Mouse (Mus musculus) forebrain, embryonic 15.5 days (tissue): Measurements from ENCODE around the gene Sult4a1. TPM values are rescaled to one million over a fixed set of nuclear protein-coding genes. Genes with fewer than 3 reads are reported as not detected.

ENCODE experiments used
- ATAC-seq: fragments of 200-750 bp; cut with Nextera tagmentation; replicated peaks from 2 replicates; pipeline ENCODE4 v1.8.0; 2017; ENCODE audit warnings: mild to moderate bottlenecking, moderate TSS enrichment, moderate library complexity
- H3K27ac ChIP-seq: fragments of 300-500 bp; sonication (generic); replicated peaks from 2 replicates; pipeline ENCODE4 v1.5.1; 2015; ENCODE audit warnings: mild to moderate bottlenecking, inconsistent platforms
- H3K27me3 ChIP-seq: fragments of 300-500 bp; sonication (generic); 2 replicates; pipeline ENCODE4 v1.6.1; 2015; ENCODE audit warnings: inconsistent platforms
- H3K36me3 ChIP-seq: fragments of 300-500 bp; sonication (generic); 2 replicates; pipeline ENCODE4 v1.6.1; 2015; ENCODE audit warnings: mild to moderate bottlenecking, inconsistent platforms
- H3K4me1 ChIP-seq: fragments of 300-500 bp; sonication (generic); 2 replicates; pipeline ENCODE4 v1.6.1; 2015; ENCODE audit warnings: inconsistent platforms
- H3K4me2 ChIP-seq: fragments of 300-500 bp; sonication (generic); replicated peaks from 2 replicates; pipeline ENCODE4 v1.6.1; 2015; ENCODE audit warnings: mild to moderate bottlenecking, inconsistent platforms
- H3K4me3 ChIP-seq: fragments of 300-500 bp; sonication (generic); 2 replicates; pipeline ENCODE4 v1.5.1; 2015; ENCODE audit warnings: mild to moderate bottlenecking, inconsistent platforms
- H3K9ac ChIP-seq: fragments of 300-500 bp; sonication (generic); replicated peaks from 2 replicates; pipeline ENCODE4 v1.6.1; 2015; ENCODE audit warnings: mild to moderate bottlenecking, inconsistent platforms
- H3K9me3 ChIP-seq: fragments of 300-500 bp; sonication (generic); 2 replicates; pipeline ENCODE4 v1.6.1; 2016; ENCODE audit warnings: inconsistent platforms
- WGBS: fragments of 180-500 bp; shearing (Covaris S2); methylation state at CpG from one replicate; pipeline ENCODE4 v1.1.7; 2015; ENCODE audit warnings: mixed read lengths; 5-methylcytosine and 5-hydroxymethylcytosine counted together
- polyA plus RNA-seq: library from polyadenylated mRNA; unstranded; fragments of >200 nt; fragmentation: Nextera tagmentation; extraction: Ambion mirVana; gene quantifications from 2 replicates; pipeline ENCODE4 v1.2.1, GENCODE M21; 2015

Sult4a1 gene
- polyA plus RNA-seq, 1 experiment from 2014 or later = 76.7 TPM

- H3K27ac ChIP-seq = no peak overlapping the region
- H3K4me2 ChIP-seq = no peak overlapping the region
- ATAC-seq = no peak
- WGBS = 61% methylated on average over 4 of the region's 4 CpGs
- H3K4me3 ChIP-seq = no peak overlapping the region
- H3K36me3 ChIP-seq = no peaks in the 10 kb centered on the region
- no peaks in the 10 kb centered on the region for H3K27me3 ChIP-seq
- H3K9ac ChIP-seq = no peak overlapping the region
- H3K4me1 ChIP-seq = peaks cover 30% of the 10 kb centered on the region
- no peaks in the 10 kb centered on the region for H3K9me3 ChIP-seq
Measured at GRCm38 (mm10) chr15:84065701-84066100, 39.9 kb downstream of the Sult4a1 start.

GRCm38 (mm10) chr15:84065140-84065539 is 40.4 kb downstream of the Sult4a1 start, which contains the start of gene Efcab6:
TSS of gene Efcab6 (minus strand) at chr15:84065379.
- H3K27ac ChIP-seq = no peak within 1 kb of the TSS
- H3K4me1 ChIP-seq = peaks cover 25% of the 10 kb centered on the region
- H3K9ac ChIP-seq = peak within 1 kb of the TSS; percentile 31; the same call in 1 of the 2 replicates
- ATAC-seq = peak; percentile 75
- peak within 1 kb of the TSS; percentile 55 for H3K4me2 ChIP-seq
- H3K4me3 ChIP-seq = peak within 1 kb of the TSS; percentile 38
- H3K36me3 ChIP-seq = no peaks in the 10 kb centered on the region
- 2% methylated on average over 29 of the region's 29 CpGs for WGBS
- H3K27me3 ChIP-seq = no peaks in the 10 kb centered on the region
- H3K9me3 ChIP-seq = no peaks in the 10 kb centered on the region

- Histone ChIP-seq H3K27ac (no peak overlapping the region), H3K4me2 (no peak overlapping the region), H3K9me3 (no peaks in the 10 kb centered on the region), H3K27me3 (no peaks in the 10 kb centered on the region), H3K4me1 (peaks cover 3% of the 10 kb centered on the region), H3K9ac (no peak overlapping the region), H3K4me3 (no peak overlapping the region), H3K36me3 (no peaks in the 10 kb centered on the region)
- 67% methylated on average over 6 of the region's 6 CpGs for WGBS
- ATAC-seq = no peak
Measured at GRCm38 (mm10) chr15:84058841-84059240, 46.7 kb downstream of the Sult4a1 start.

- ATAC-seq = no peak
- H3K27me3 ChIP-seq = no peaks in the 10 kb centered on the region
- WGBS = 71% methylated on average over 5 of the region's 5 CpGs
Measured at GRCm38 (mm10) chr15:84056083-84056482, 49.5 kb downstream of the Sult4a1 start.

GRCm38 (mm10) chr15:84053859-84054258 is 51.7 kb downstream of the Sult4a1 start:
- H3K4me3 ChIP-seq = no peak overlapping the region
- peak overlapping the region; percentile 81 for H3K27ac ChIP-seq
- H3K9ac ChIP-seq = no peak overlapping the region
- 23% methylated on average over 9 of the region's 9 CpGs for WGBS
- no peak overlapping the region for H3K4me2 ChIP-seq
- no peaks in the 10 kb centered on the region for H3K9me3 ChIP-seq
- H3K4me1 ChIP-seq = peaks cover 15% of the 10 kb centered on the region
- peak; percentile 91 for ATAC-seq
- H3K36me3 ChIP-seq = no peaks in the 10 kb centered on the region
- H3K27me3 ChIP-seq = no peaks in the 10 kb centered on the region

More at GRCm38 (mm10) chr15:84056083-84056482, 49.5 kb downstream of the Sult4a1 start:
- peaks cover 15% of the 10 kb centered on the region for H3K4me1 ChIP-seq
- H3K27ac ChIP-seq = no peak overlapping the region
- H3K36me3 ChIP-seq = no peaks in the 10 kb centered on the region
- no peaks in the 10 kb centered on the region for H3K9me3 ChIP-seq
- no peak overlapping the region for H3K9ac ChIP-seq
- no peak overlapping the region for H3K4me3 ChIP-seq
- H3K4me2 ChIP-seq = no peak overlapping the region

- H3K9ac ChIP-seq = no peak overlapping the region
- 95% methylated on average over 4 of the region's 4 CpGs for WGBS
Measured at GRCm38 (mm10) chr15:84053240-84053639, 52.3 kb downstream of the Sult4a1 start.

GRCm38 (mm10) chr15:84052390-84052789 is 53.2 kb downstream of the Sult4a1 start:
- no peak overlapping the region for H3K27ac ChIP-seq
- no peak overlapping the region for H3K4me3 ChIP-seq
- ATAC-seq = no peak
- H3K9me3 ChIP-seq = no peaks in the 10 kb centered on the region
- H3K9ac ChIP-seq = no peak overlapping the region
- H3K27me3 ChIP-seq = no peaks in the 10 kb centered on the region
- no peak overlapping the region for H3K4me2 ChIP-seq
- no peaks in the 10 kb centered on the region for H3K36me3 ChIP-seq
- peaks cover 15% of the 10 kb centered on the region for H3K4me1 ChIP-seq
- WGBS = 82% methylated on average over 9 of the region's 9 CpGs

More at GRCm38 (mm10) chr15:84053240-84053639, 52.3 kb downstream of the Sult4a1 start:
- Histone ChIP-seq H3K27ac (peak overlapping the region; percentile 81), H3K4me1 (peaks cover 15% of the 10 kb centered on the region), H3K27me3 (no peaks in the 10 kb centered on the region), H3K9me3 (no peaks in the 10 kb centered on the region), H3K4me2 (no peak overlapping the region), H3K4me3 (no peak overlapping the region), H3K36me3 (no peaks in the 10 kb centered on the region)
- peak; percentile 33; the same call in 1 of the 2 replicates for ATAC-seq

GRCm38 (mm10) chr15:84049570-84049969 is 56.0 kb downstream of the Sult4a1 start:
- Histone ChIP-seq H3K27ac (no peak overlapping the region), H3K9ac (no peak overlapping the region), H3K9me3 (no peaks in the 10 kb centered on the region), H3K4me2 (no peak overlapping the region), H3K4me3 (no peak overlapping the region), H3K27me3 (no peaks in the 10 kb centered on the region), H3K36me3 (no peaks in the 10 kb centered on the region), H3K4me1 (peaks cover 15% of the 10 kb centered on the region)
- ATAC-seq = no peak
- WGBS = 62% methylated on average over 7 of the region's 7 CpGs

GRCm38 (mm10) chr15:84045562-84045961 is 60.0 kb downstream of the Sult4a1 start:
- 90% methylated on average over 6 of the region's 6 CpGs for WGBS
- H3K9me3 ChIP-seq = no peaks in the 10 kb centered on the region
- H3K4me2 ChIP-seq = no peak overlapping the region
- H3K27me3 ChIP-seq = no peaks in the 10 kb centered on the region
- H3K4me3 ChIP-seq = no peak overlapping the region
- no peak overlapping the region for H3K27ac ChIP-seq
- no peak overlapping the region for H3K9ac ChIP-seq
- H3K36me3 ChIP-seq = no peaks in the 10 kb centered on the region
- no peaks in the 10 kb centered on the region for H3K4me1 ChIP-seq
- no peak for ATAC-seq

GRCm38 (mm10) chr15:84037067-84037466 is 68.5 kb downstream of the Sult4a1 start:
- Histone ChIP-seq H3K9ac (no peak overlapping the region), H3K9me3 (no peaks in the 10 kb centered on the region), H3K27me3 (no peaks in the 10 kb centered on the region), H3K4me1 (peaks cover 6% of the 10 kb centered on the region; the same call in 1 of the 2 replicates), H3K36me3 (no peaks in the 10 kb centered on the region), H3K27ac (no peak overlapping the region; the same call in none of the 2 replicates), H3K4me3 (no peak overlapping the region), H3K4me2 (no peak overlapping the region)
- peak; percentile 60 for ATAC-seq
- WGBS = 48% methylated on average over 5 of the region's 5 CpGs

Other genes with a start within 250 kb of the Sult4a1 start
- 3.7 and 4.3 TPM in 2 replicates for gene Efcab6, start 40.4 kb downstream of the Sult4a1 start, polyA plus RNA-seq
- not detected in 2 replicates for gene Pnpla5, start 17.4 kb upstream of the Sult4a1 start, polyA plus RNA-seq
- 3.4 and 4.0 TPM in 2 replicates for gene Pnpla3, start 62.1 kb upstream of the Sult4a1 start, polyA plus RNA-seq
- gene Samm50, start 86.5 kb upstream of the Sult4a1 start, polyA plus RNA-seq = 83.1 and 89.2 TPM in 2 replicates
- gene Parvb, start 126.3 kb upstream of the Sult4a1 start, polyA plus RNA-seq = 2.8 and 3.8 TPM in 2 replicates
- 0.75 and 1.0 TPM in 2 replicates for gene Parvg, start 218.3 kb upstream of the Sult4a1 start, polyA plus RNA-seq